Mouse (Mus musculus): ENCODE measurements around the gene Pttg1ip.

The Pttg1ip gene

DNA sequence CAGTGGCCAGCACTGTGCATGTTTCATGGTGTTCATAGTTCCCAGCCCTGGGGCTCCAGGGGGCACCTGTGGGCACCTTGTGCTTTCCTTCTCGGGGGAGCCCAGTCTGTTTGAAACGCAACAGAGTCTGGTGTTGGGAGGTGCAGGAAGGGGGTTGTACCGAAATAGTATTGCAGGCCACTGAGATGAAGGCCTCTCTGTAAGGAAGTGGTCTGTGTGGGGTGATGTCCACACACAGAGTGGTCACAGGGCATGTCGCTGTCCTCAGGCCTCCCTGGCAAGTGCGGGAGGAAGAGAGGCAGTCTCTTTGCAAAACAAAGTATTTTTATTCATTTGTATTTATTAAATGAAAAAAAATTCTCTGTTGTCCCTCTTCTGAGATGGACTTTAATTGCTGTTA is 64.1 kb downstream of the Pttg1ip start:
- no peak for DNase-seq

DNA sequence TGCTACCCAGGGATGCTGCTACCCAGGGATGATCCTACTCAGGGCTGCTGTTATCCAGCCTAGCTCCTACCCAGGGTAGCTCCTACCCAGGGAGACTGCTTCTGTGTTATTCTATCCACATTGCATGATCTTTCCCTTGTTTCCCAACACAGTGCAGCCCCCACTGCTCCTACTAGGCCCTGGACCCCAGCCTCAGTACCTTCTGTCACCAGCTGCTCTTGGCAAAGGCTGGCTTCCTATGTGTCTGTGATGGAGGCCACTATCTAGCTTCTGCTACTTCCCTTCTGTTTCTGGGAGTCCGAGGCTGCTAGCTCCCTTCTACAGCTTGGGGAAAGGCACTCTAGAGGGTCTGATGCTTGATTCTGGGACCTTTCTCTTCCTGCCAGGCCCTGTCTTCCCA is 65.9 kb downstream of the Pttg1ip start:
- DNase-seq: no peak

GRCm38 (mm10) chr10:77647901-77648300 is 66.4 kb downstream of the Pttg1ip start:
- no peak for DNase-seq

All from kidney, adult 8-10 months (tissue).